Mouse (Mus musculus): Measurements from ENCODE around the gene Frmd7. TPM values are rescaled to one million over a fixed set of nuclear protein-coding genes. Genes with fewer than 3 reads are reported as not detected.

The Frmd7 gene
- polyA plus RNA-seq, 1 experiment, result 0.36 TPM

- Histone ChIP-seq H3K27ac (ENCODE audit: control insufficient read depth, insufficient read depth, low read depth, low read length) (no peak overlapping the region), H3K4me1 (ENCODE audit: control insufficient read depth, insufficient read depth, low read length) (no peaks in the 10 kb centered on the region; the same call in none of the 2 replicates), H3K27me3 (ENCODE audit: control insufficient read depth, insufficient read depth, low read length) (no peaks in the 10 kb centered on the region), H3K4me3 (ENCODE audit: control insufficient read depth, low read depth, low read length) (no peak overlapping the region), H3K36me3 (ENCODE audit: control insufficient read depth, insufficient read depth, low read length) (no peaks in the 10 kb centered on the region)
- no peak for TF ChIP-seq CTCF (IDR thresholded peaks at IDR 0.05; ENCODE audit: control insufficient read depth, insufficient read depth, insufficient replicate concordance, low read depth, low read length)
- TF ChIP-seq POLR2A (IDR thresholded peaks at IDR 0.05; ENCODE audit: control insufficient read depth, low read depth, low read length), result no peak
Measured at GRCm38 (mm10) chrX:50926893-50927545, 15.5 kb downstream of the Frmd7 start.

- Histone ChIP-seq H3K4me1 (ENCODE audit: control insufficient read depth, insufficient read depth, low read length) (no peaks in the 10 kb centered on the region; the same call in none of the 2 replicates), H3K36me3 (ENCODE audit: control insufficient read depth, insufficient read depth, low read length) (no peaks in the 10 kb centered on the region), H3K27me3 (ENCODE audit: control insufficient read depth, insufficient read depth, low read length) (no peaks in the 10 kb centered on the region), H3K27ac (ENCODE audit: control insufficient read depth, insufficient read depth, low read depth, low read length) (no peak overlapping the region), H3K4me3 (ENCODE audit: control insufficient read depth, low read depth, low read length) (no peak overlapping the region; the same call in 1 of the 2 replicates)
- no peak for TF ChIP-seq CTCF (IDR thresholded peaks at IDR 0.05; ENCODE audit: control insufficient read depth, insufficient read depth, insufficient replicate concordance, low read depth, low read length)
- TF ChIP-seq POLR2A (IDR thresholded peaks at IDR 0.05; ENCODE audit: control insufficient read depth, low read depth, low read length), result no peak
Measured at GRCm38 (mm10) chrX:50924629-50925364, 17.7 kb downstream of the Frmd7 start.

GRCm38 (mm10) chrX:50918754-50919153, 23.8 kb downstream of the Frmd7 start:
- Histone ChIP-seq H3K27me3 (ENCODE audit: control insufficient read depth, insufficient read depth, low read length) (no peaks in the 10 kb centered on the region), H3K4me1 (ENCODE audit: control insufficient read depth, insufficient read depth, low read length) (no peaks in the 10 kb centered on the region), H3K36me3 (ENCODE audit: control insufficient read depth, insufficient read depth, low read length) (no peaks in the 10 kb centered on the region), H3K4me3 (ENCODE audit: control insufficient read depth, low read depth, low read length) (no peak overlapping the region), H3K27ac (ENCODE audit: control insufficient read depth, insufficient read depth, low read depth, low read length) (no peak overlapping the region)
- no peak for TF ChIP-seq CTCF (IDR thresholded peaks at IDR 0.05; ENCODE audit: control insufficient read depth, insufficient read depth, insufficient replicate concordance, low read depth, low read length)

- H3K36me3 ChIP-seq (ENCODE audit: control insufficient read depth, insufficient read depth, low read length), result no peaks in the 10 kb centered on the region
- H3K27me3 ChIP-seq (ENCODE audit: control insufficient read depth, insufficient read depth, low read length), result no peaks in the 10 kb centered on the region
- H3K4me1 ChIP-seq (ENCODE audit: control insufficient read depth, insufficient read depth, low read length), result no peaks in the 10 kb centered on the region
- H3K4me3 ChIP-seq (ENCODE audit: control insufficient read depth, low read depth, low read length), result no peak overlapping the region
- TF ChIP-seq POLR2A (IDR thresholded peaks at IDR 0.05; ENCODE audit: control insufficient read depth, low read depth, low read length), result no peak
- TF ChIP-seq CTCF (IDR thresholded peaks at IDR 0.05; ENCODE audit: control insufficient read depth, insufficient read depth, insufficient replicate concordance, low read depth, low read length), result no peak
- no peak overlapping the region for H3K27ac ChIP-seq (ENCODE audit: control insufficient read depth, insufficient read depth, low read depth, low read length)
Measured at GRCm38 (mm10) chrX:50917389-50917788, 25.1 kb downstream of the Frmd7 start.

GRCm38 (mm10) chrX:50909915-50910314, 32.6 kb downstream of the Frmd7 start:
- Histone ChIP-seq H3K4me3 (ENCODE audit: control insufficient read depth, low read depth, low read length) (no peak overlapping the region), H3K36me3 (ENCODE audit: control insufficient read depth, insufficient read depth, low read length) (no peaks in the 10 kb centered on the region), H3K27ac (ENCODE audit: control insufficient read depth, insufficient read depth, low read depth, low read length) (no peak overlapping the region), H3K4me1 (ENCODE audit: control insufficient read depth, insufficient read depth, low read length) (no peaks in the 10 kb centered on the region), H3K27me3 (ENCODE audit: control insufficient read depth, insufficient read depth, low read length) (no peaks in the 10 kb centered on the region)
- no peak for TF ChIP-seq CTCF (IDR thresholded peaks at IDR 0.05; ENCODE audit: control insufficient read depth, insufficient read depth, insufficient replicate concordance, low read depth, low read length)
- TF ChIP-seq POLR2A (IDR thresholded peaks at IDR 0.05; ENCODE audit: control insufficient read depth, low read depth, low read length), result no peak

- no peak overlapping the region for H3K27ac ChIP-seq (ENCODE audit: control insufficient read depth, insufficient read depth, low read depth, low read length)
- no peaks in the 10 kb centered on the region for H3K36me3 ChIP-seq (ENCODE audit: control insufficient read depth, insufficient read depth, low read length)
- TF ChIP-seq CTCF (IDR thresholded peaks at IDR 0.05; ENCODE audit: control insufficient read depth, insufficient read depth, insufficient replicate concordance, low read depth, low read length), result no peak
- no peak for TF ChIP-seq POLR2A (IDR thresholded peaks at IDR 0.05; ENCODE audit: control insufficient read depth, low read depth, low read length)
- no peaks in the 10 kb centered on the region for H3K4me1 ChIP-seq (ENCODE audit: control insufficient read depth, insufficient read depth, low read length)
- H3K27me3 ChIP-seq (ENCODE audit: control insufficient read depth, insufficient read depth, low read length), result no peaks in the 10 kb centered on the region
- no peak overlapping the region for H3K4me3 ChIP-seq (ENCODE audit: control insufficient read depth, low read depth, low read length)
Measured at GRCm38 (mm10) chrX:50903497-50903896, 39.0 kb downstream of the Frmd7 start.

GRCm38 (mm10) chrX:50887999-50888398, 54.5 kb downstream of the Frmd7 start:
- Histone ChIP-seq H3K4me3 (ENCODE audit: control insufficient read depth, low read depth, low read length) (no peak overlapping the region), H3K27me3 (ENCODE audit: control insufficient read depth, insufficient read depth, low read length) (no peaks in the 10 kb centered on the region), H3K27ac (ENCODE audit: control insufficient read depth, insufficient read depth, low read depth, low read length) (no peak overlapping the region), H3K36me3 (ENCODE audit: control insufficient read depth, insufficient read depth, low read length) (no peaks in the 10 kb centered on the region), H3K4me1 (ENCODE audit: control insufficient read depth, insufficient read depth, low read length) (no peaks in the 10 kb centered on the region)
- no peak for TF ChIP-seq POLR2A (IDR thresholded peaks at IDR 0.05; ENCODE audit: control insufficient read depth, low read depth, low read length)
- no peak for TF ChIP-seq CTCF (IDR thresholded peaks at IDR 0.05; ENCODE audit: control insufficient read depth, insufficient read depth, insufficient replicate concordance, low read depth, low read length)

Measured in testis, adult 2 months (tissue).